Mouse (Mus musculus): ENCODE measurements at regions not wholly inside any gene's neighbourhood (a gene's known extent, or its start where the extent isn't known, plus 50 kb on each side); places are given as distances from the start of the nearest gene placed in this dataset.

DNA sequence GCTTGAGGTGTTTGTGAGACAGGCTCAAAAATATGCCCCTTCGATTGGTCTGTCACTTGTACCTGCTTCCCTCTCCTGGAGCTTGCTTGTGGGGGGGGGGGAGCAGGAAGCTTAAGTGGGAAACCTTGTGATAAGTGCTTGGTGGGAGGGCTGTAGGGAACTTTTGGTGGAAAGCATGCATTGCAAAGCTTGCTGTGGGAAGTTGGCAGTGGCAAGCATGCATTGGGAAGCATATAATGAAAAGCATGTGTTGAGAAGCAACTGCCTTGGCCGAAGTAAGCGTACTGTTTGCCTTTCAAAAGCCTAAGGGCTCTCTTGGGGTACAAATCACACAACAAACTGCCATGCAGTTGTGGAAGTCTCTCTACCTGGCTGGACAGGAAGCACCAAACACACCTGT lies 576.3 kb upstream of the Zwint start:
- no peak for TF ChIP-seq EP300 (IDR thresholded peaks at IDR 0.05)
- no peak for TF ChIP-seq CTCF (IDR thresholded peaks at IDR 0.05)
